Mouse (Mus musculus): ENCODE measurements around the gene Mgp. TPM values are rescaled to one million over a fixed set of nuclear protein-coding genes. Genes with fewer than 3 reads are reported as not detected.

Mgp gene
- polyA plus RNA-seq (2012; rRNA removed): 9.0 and 9.7 TPM in 2 replicates

GRCm38 (mm10) chr6:136875670-136876069 is at the start of gene Mgp:
TSS of gene Mgp (minus strand) at chr6:136875823.

GRCm38 (mm10) chr6:136923532-136923931 is 47.9 kb upstream of the Mgp start, which contains the start of gene Pde6h:
TSS of gene Pde6h (plus strand) at chr6:136923832.

GRCm38 (mm10) chr6:136922080-136922479 is 46.5 kb upstream of the Mgp start, which contains the start of gene Erp27:
TSS of gene Erp27 (minus strand) at chr6:136922180.

GRCm38 (mm10) chr6:136857186-136857872 is 18.3 kb downstream of the Mgp start, which contains the start of gene Art4:
TSS of gene Art4 (minus strand) at chr6:136857733.

GRCm38 (mm10) chr6:136835352-136835751 is 40.3 kb downstream of the Mgp start, which contains the start of gene Smco3:
TSS of gene Smco3 (minus strand) at chr6:136835452.

GRCm38 (mm10) chr6:136827881-136828561 is 47.6 kb downstream of the Mgp start, which contains the start of gene Wbp11:
TSS of gene Wbp11 (minus strand) at chr6:136828233.

GRCm38 (mm10) chr6:136827516-136827880 is 48.1 kb downstream of the Mgp start, which contains the start of gene BC049715:
TSS of gene BC049715 (plus strand) at chr6:136827626.

Other genes with a start within 250 kb of the Mgp start
- 22.4 and 25.5 TPM in 2 replicates for gene Plbd1, start 213.9 kb downstream of the Mgp start, polyA plus RNA-seq (2012; rRNA removed)
- gene Gucy2c, start 94.1 kb downstream of the Mgp start, polyA plus RNA-seq (2012; rRNA removed): 0.75 and 0.83 TPM in 2 replicates
- gene Hist4h4, start 71.4 kb downstream of the Mgp start, polyA plus RNA-seq (2012; rRNA removed): 0.76 and 0.89 TPM in 2 replicates
- gene H2afj, start 67.6 kb downstream of the Mgp start, polyA plus RNA-seq (2012; rRNA removed): 92.2 and 105 TPM in 2 replicates
- gene BC049715, start 48.2 kb downstream of the Mgp start, polyA plus RNA-seq (2012; rRNA removed): 0.29 and 0.90 TPM in 2 replicates
- 19.3 and 23.3 TPM in 2 replicates for gene Wbp11, start 47.6 kb downstream of the Mgp start, polyA plus RNA-seq (2012; rRNA removed)
- gene Smco3, start 40.4 kb downstream of the Mgp start, polyA plus RNA-seq (2012; rRNA removed): 0.04 and 0.12 TPM in 2 replicates
- gene Art4, start 18.1 kb downstream of the Mgp start, polyA plus RNA-seq (2012; rRNA removed): 10.2 and 11.2 TPM in 2 replicates
- 0.44 and 0.49 TPM in 2 replicates for gene Erp27, start 46.4 kb upstream of the Mgp start, polyA plus RNA-seq (2012; rRNA removed)
- 0.10 TPM in 2 replicates for gene Pde6h, start 48.0 kb upstream of the Mgp start, polyA plus RNA-seq (2012; rRNA removed)
- 173 and 214 TPM in 2 replicates for gene Arhgdib, start 66.1 kb upstream of the Mgp start, polyA plus RNA-seq (2012; rRNA removed)

Data from liver, embryonic 18 days (tissue).